Mouse (Mus musculus) midbrain, embryonic 14.5 days (tissue): ENCODE data around the gene Bbs1. TPM values are rescaled to one million over a fixed set of nuclear protein-coding genes. Genes with fewer than 3 reads are reported as not detected.
A peak's percentile ranks its signal among the peaks of the same experiment; 100 is the strongest.

Experiments
- ATAC-seq: fragments of 200-750 bp; cut with Nextera tagmentation; 2 replicates; pipeline ENCODE4 v1.8.0; 2017; ENCODE audit warnings: moderate number of reproducible peaks, moderate library complexity; ENCODE audit not compliant: low FRiP score, low TSS enrichment
- DNase-seq: peaks from one replicate; pipeline ENCODE4 v3.0.0-alpha.2; 2015
- H3K27ac ChIP-seq: fragments of 300-500 bp; sonication (generic); replicated peaks from 2 replicates; pipeline ENCODE4 v1.5.1; 2014; ENCODE audit warnings: mild to moderate bottlenecking, low read depth, low read length, moderate library complexity
- H3K27me3 ChIP-seq: fragments of 300-500 bp; sonication (generic); 2 replicates; pipeline ENCODE4 v1.6.1; 2014; ENCODE audit warnings: low read length, control low read depth, mixed read lengths; ENCODE audit not compliant: control insufficient read depth, insufficient read depth
- H3K36me3 ChIP-seq: fragments of 300-500 bp; sonication (generic); 2 replicates; pipeline ENCODE4 v1.6.1; 2014; ENCODE audit warnings: low read length, control low read depth; ENCODE audit not compliant: control insufficient read depth, insufficient read depth
- H3K4me1 ChIP-seq: fragments of 300-500 bp; sonication (generic); 2 replicates; pipeline ENCODE4 v1.6.1; 2014; ENCODE audit warnings: mild to moderate bottlenecking, antibody characterized with exemption, low read length, control low read depth; ENCODE audit not compliant: control insufficient read depth, insufficient read depth
- H3K4me2 ChIP-seq: fragments of 300-500 bp; sonication (generic); 2 replicates; pipeline ENCODE4 v1.6.1; 2014; ENCODE audit warnings: mild to moderate bottlenecking, low read length, moderate library complexity
- H3K4me3 ChIP-seq: fragments of 300-500 bp; sonication (generic); replicated peaks from 2 replicates; pipeline ENCODE4 v1.5.1; 2014; ENCODE audit warnings: low read depth, low read length
- H3K9ac ChIP-seq: fragments of 300-500 bp; sonication (generic); replicated peaks from 2 replicates; pipeline ENCODE4 v1.6.1; 2014; ENCODE audit warnings: mild to moderate bottlenecking, low read length, moderate library complexity
- H3K9me3 ChIP-seq: fragments of 300-500 bp; sonication (generic); 2 replicates; pipeline ENCODE4 v1.6.1; 2016; ENCODE audit warnings: low read length, control low read depth, mixed read lengths; ENCODE audit not compliant: control insufficient read depth
- WGBS: fragments of 180-500 bp; shearing (Covaris S2); extraction: QIAGEN DNeasy Blood & Tissue Kit; methylation state at CpG from one replicate; pipeline ENCODE4 v1.1.7; 2014; 5-methylcytosine and 5-hydroxymethylcytosine counted together
- polyA plus RNA-seq: library from polyadenylated mRNA; unstranded; fragments of >200 nt; fragmentation: Nextera tagmentation; extraction: Ambion mirVana; gene quantifications from 2 replicates; pipeline ENCODE4 v1.2.1, GENCODE M21; 2014

Bbs1 gene
- polyA plus RNA-seq, 1 experiment from 2014 or later: 17.9 TPM

DNA sequence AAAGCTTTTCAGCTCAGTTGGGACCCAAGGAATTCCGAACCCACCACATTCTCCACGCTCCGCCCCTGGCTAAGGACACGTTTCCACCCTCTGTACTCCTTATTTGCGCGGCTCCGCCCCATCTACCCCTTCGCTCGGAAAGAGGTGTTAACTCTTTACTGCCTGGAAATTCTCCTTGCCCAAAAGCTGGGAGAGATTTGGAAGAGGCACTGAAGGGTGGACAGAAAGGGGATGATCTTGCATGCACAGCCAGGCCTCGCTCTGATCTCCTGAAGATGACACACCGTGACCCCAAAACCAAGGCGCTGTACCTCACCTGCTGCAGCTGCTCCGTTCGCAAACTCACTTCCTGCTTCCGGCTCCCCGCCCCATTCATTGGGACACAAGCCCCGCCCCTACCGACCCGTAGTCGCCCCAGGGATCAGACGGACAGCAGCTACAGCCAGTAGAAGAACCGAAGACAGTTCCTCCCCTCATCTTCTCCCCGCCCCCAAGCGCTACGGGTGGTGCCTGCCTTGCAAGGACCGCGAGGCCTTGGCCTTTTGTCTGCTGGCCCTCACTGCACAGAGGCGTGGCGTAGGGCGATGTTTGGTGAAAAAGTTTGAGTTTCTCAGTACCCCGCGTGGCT is 21.6 kb upstream of the Bbs1 start, which contains the start of gene Dpp3:
Gene Dpp3 (minus strand): TSS at position 384 of the 628 bp plus-strand sequence.
- Histone ChIP-seq H3K27ac (peak within 1 kb of the TSS; percentile 82), H3K4me2 (peak within 1 kb of the TSS; percentile 85), H3K27me3 (no peaks in the 10 kb centered on the region), H3K9ac (peak within 1 kb of the TSS; percentile 66), H3K36me3 (peaks cover 44% of the 10 kb centered on the region), H3K4me1 (peaks cover 19% of the 10 kb centered on the region), H3K9me3 (no peaks in the 10 kb centered on the region), H3K4me3 (peak within 1 kb of the TSS; percentile 48)
- DNase-seq (peak; percentile 99), ATAC-seq (peak; percentile 98)
- under 1% methylated on average over 32 of the region's 32 CpGs for WGBS

- H3K4me1 ChIP-seq: peaks cover 19% of the 10 kb centered on the region
- H3K36me3 ChIP-seq: peaks cover 58% of the 10 kb centered on the region
- no peak overlapping the region for H3K27ac ChIP-seq
- ATAC-seq (no peak), DNase-seq (no peak)
- H3K4me2 ChIP-seq: no peak overlapping the region
- WGBS: 96% methylated on average over 11 of the region's 11 CpGs
- no peak overlapping the region for H3K4me3 ChIP-seq
- H3K27me3 ChIP-seq: no peaks in the 10 kb centered on the region
- no peak overlapping the region for H3K9ac ChIP-seq
- H3K9me3 ChIP-seq: no peaks in the 10 kb centered on the region
Measured at GRCm38 (mm10) chr19:4925121-4925860, 18.9 kb upstream of the Bbs1 start.

DNA sequence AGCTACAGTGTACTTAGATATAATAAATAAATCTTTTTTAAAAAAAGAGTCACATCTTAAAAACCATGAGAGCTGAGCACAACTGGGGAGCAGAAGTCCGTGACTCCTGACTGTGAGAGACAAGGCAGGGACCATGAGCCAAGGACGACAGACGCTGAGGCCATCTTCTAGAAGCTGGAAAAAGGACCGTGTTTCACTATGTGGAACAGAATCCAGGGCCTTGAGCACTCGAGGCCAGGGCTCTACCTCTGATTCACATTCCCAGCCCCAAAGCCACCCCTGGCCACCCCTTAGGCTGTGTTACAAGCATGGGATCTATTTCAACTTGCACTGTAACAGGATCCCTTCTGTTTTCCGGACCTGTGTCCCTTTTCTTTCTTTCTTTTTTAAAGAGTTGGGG is 13.2 kb upstream of the Bbs1 start:
- no peak for ATAC-seq
- WGBS: 88% methylated on average over 6 of the region's 6 CpGs

GRCm38 (mm10) chr19:4916827-4917226 is 10.4 kb upstream of the Bbs1 start:
- Histone ChIP-seq H3K36me3 (peaks cover 98% of the 10 kb centered on the region), H3K27me3 (no peaks in the 10 kb centered on the region)
- 86% methylated on average over 10 of the region's 10 CpGs for WGBS

More for the DNA sequence above, 13.2 kb upstream of the Bbs1 start:
- no peak overlapping the region for H3K4me2 ChIP-seq
- no peaks in the 10 kb centered on the region for H3K9me3 ChIP-seq
- H3K4me3 ChIP-seq: no peak overlapping the region
- H3K4me1 ChIP-seq: no peaks in the 10 kb centered on the region
- no peak overlapping the region for H3K9ac ChIP-seq
- peaks cover 96% of the 10 kb centered on the region for H3K36me3 ChIP-seq
- no peaks in the 10 kb centered on the region for H3K27me3 ChIP-seq
- DNase-seq: no peak
- H3K27ac ChIP-seq: no peak overlapping the region

GRCm38 (mm10) chr19:4915924-4916603 is 9.6 kb upstream of the Bbs1 start:
- H3K4me1 ChIP-seq: no peaks in the 10 kb centered on the region
- ATAC-seq (no peak), DNase-seq (no peak)
- no peak overlapping the region for H3K4me2 ChIP-seq
- no peak overlapping the region for H3K4me3 ChIP-seq
- WGBS: 93% methylated on average over 15 of the region's 15 CpGs
- H3K27ac ChIP-seq: no peak overlapping the region
- no peaks in the 10 kb centered on the region for H3K27me3 ChIP-seq
- no peaks in the 10 kb centered on the region for H3K9me3 ChIP-seq
- H3K9ac ChIP-seq: no peak overlapping the region
- H3K36me3 ChIP-seq: peaks cover 98% of the 10 kb centered on the region

More at GRCm38 (mm10) chr19:4916827-4917226, 10.4 kb upstream of the Bbs1 start:
- no peak overlapping the region for H3K4me2 ChIP-seq
- H3K4me1 ChIP-seq: no peaks in the 10 kb centered on the region
- H3K9ac ChIP-seq: no peak overlapping the region
- H3K9me3 ChIP-seq: no peaks in the 10 kb centered on the region
- H3K4me3 ChIP-seq: no peak overlapping the region
- DNase-seq: no peak
- ATAC-seq: no peak
- H3K27ac ChIP-seq: no peak overlapping the region

DNA sequence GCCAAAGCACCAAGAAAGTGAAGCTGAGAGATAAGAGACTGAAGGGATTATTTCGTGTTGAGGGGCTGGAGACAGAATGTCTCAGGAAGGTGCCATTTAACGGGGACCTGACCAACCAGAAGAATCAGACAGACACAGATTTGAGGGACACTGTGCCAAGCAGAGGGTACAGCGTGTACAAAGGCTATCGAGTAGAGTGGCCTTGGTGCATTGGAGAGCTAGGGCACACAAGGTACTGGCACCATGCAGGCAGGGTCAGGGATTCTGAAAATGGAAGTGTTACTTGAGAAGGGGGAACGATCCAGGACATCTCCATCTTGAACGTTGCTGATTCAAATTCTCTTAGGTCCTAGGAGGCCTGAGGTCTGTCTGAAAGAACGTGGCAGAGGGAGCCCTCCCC is 2.9 kb upstream of the Bbs1 start:
- Histone ChIP-seq H3K27ac (no peak overlapping the region), H3K4me3 (no peak overlapping the region), H3K4me2 (no peak overlapping the region), H3K9me3 (no peaks in the 10 kb centered on the region), H3K27me3 (no peaks in the 10 kb centered on the region), H3K4me1 (peaks cover 10% of the 10 kb centered on the region; the same call in 1 of the 2 replicates), H3K36me3 (peaks cover 71% of the 10 kb centered on the region), H3K9ac (no peak overlapping the region)
- DNase-seq (no peak), ATAC-seq (no peak)
- WGBS: 96% methylated on average over 7 of the region's 7 CpGs

DNA sequence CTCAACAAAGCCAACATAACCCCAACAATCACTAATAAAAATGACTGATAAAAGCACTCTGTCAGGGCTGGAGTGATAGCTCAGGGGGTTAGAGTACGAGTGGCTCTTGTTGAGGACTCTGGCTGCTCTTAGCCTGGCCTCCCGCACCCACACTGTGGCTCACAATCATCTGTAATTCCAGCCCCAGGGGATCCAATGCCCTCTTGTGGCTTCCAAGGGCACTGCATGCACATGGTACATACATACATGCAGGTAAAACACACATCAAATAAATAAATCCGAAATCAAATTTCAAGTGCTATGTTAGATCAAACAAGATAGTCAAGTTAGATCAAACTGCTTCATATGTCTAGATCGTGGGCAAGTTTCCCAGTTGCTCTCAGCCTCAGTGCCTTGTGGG is 1.7 kb upstream of the Bbs1 start:
- H3K4me2 ChIP-seq: no peak overlapping the region
- WGBS: 88% methylated on average over 4 of the region's 4 CpGs

GRCm38 (mm10) chr19:4899888-4900287 is 6.5 kb downstream of the Bbs1 start:
- Histone ChIP-seq H3K4me3 (no peak overlapping the region), H3K4me1 (no peaks in the 10 kb centered on the region), H3K36me3 (peaks cover 62% of the 10 kb centered on the region), H3K27ac (no peak overlapping the region), H3K27me3 (no peaks in the 10 kb centered on the region), H3K9ac (no peak overlapping the region), H3K4me2 (no peak overlapping the region), H3K9me3 (no peaks in the 10 kb centered on the region)
- DNase-seq (no peak), ATAC-seq (no peak)
- WGBS: 87% methylated on average over 3 of the region's 3 CpGs

More for the DNA sequence above, 1.7 kb upstream of the Bbs1 start:
- Histone ChIP-seq H3K9ac (no peak overlapping the region), H3K27ac (no peak overlapping the region), H3K36me3 (peaks cover 65% of the 10 kb centered on the region), H3K4me1 (peaks cover 10% of the 10 kb centered on the region; the same call in 1 of the 2 replicates), H3K4me3 (no peak overlapping the region), H3K27me3 (no peaks in the 10 kb centered on the region), H3K9me3 (no peaks in the 10 kb centered on the region)
- ATAC-seq (no peak), DNase-seq (peak; percentile 49)
